Mouse (Mus musculus) limb, embryonic 10.5 days (tissue): ENCODE results near the gene Homer1. TPM values are rescaled to one million over a fixed set of nuclear protein-coding genes. Genes with fewer than 3 reads are reported as not detected.
A peak's percentile ranks its signal among the peaks of the same experiment; 100 is the strongest.

Source experiments
- DNase-seq: peaks from one replicate; pipeline ENCODE4 v3.0.0-alpha.2; 2017; ENCODE audit warnings: low spot score
- H3K27ac ChIP-seq: fragments of 300-500 bp; sonication (generic); 2 replicates; pipeline ENCODE4 v1.5.1; 2016; ENCODE audit warnings: mild to moderate bottlenecking
- H3K27me3 ChIP-seq: fragments of 300-500 bp; sonication (generic); 2 replicates; pipeline ENCODE4 v1.6.1; 2016; ENCODE audit warnings: low read depth, mild to moderate bottlenecking; ENCODE audit not compliant: poor library complexity, severe bottlenecking
- H3K36me3 ChIP-seq: fragments of 300-500 bp; sonication (generic); 2 replicates; pipeline ENCODE4 v1.6.1; 2016; ENCODE audit warnings: mild to moderate bottlenecking, moderate library complexity
- H3K4me1 ChIP-seq: fragments of 300-500 bp; sonication (generic); 2 replicates; pipeline ENCODE4 v1.6.1; 2016
- H3K4me3 ChIP-seq: fragments of 300-500 bp; sonication (generic); 2 replicates; pipeline ENCODE4 v1.5.1; 2016; ENCODE audit warnings: mild to moderate bottlenecking, moderate library complexity
- H3K9me3 ChIP-seq: fragments of 300-500 bp; sonication (generic); replicated peaks from 2 replicates; pipeline ENCODE4 v1.6.1; 2016; ENCODE audit warnings: mild to moderate bottlenecking
- WGBS: fragments of 180-500 bp; shearing (Covaris S2); methylation state at CpG from one replicate; pipeline ENCODE4 v1.1.7; 2016; 5-methylcytosine and 5-hydroxymethylcytosine counted together
- polyA plus RNA-seq: library from polyadenylated mRNA; unstranded; fragments of >200 nt; fragmentation: Nextera tagmentation; extraction: Ambion mirVana; gene quantifications from 2 replicates; pipeline ENCODE4 v1.2.1, GENCODE M21; 2016

Homer1 gene
- polyA plus RNA-seq, 1 experiment from 2014 or later = 9.2 TPM

DNA sequence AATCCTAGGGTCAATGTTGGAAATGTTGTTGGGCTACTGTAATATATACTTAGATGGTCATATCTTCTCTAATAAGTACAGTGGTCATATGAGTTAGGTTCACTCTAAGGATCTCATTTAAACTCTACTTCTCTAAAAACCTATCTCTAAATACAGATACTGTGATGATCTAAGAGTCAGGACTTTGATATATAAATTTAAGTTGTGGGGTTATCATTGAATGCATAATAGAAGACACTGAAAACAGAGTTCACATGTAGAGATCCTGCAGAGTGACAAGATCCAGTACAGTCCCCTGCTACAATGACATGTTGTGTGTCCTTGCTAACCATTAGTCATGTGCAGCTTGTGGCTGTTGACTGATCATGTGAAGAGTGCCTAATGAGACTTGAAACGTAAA lies 85.7 kb downstream of the Homer1 start:
- DNase-seq = no peak
- Histone ChIP-seq H3K4me3 (no peak overlapping the region), H3K4me1 (peaks cover 18% of the 10 kb centered on the region), H3K27me3 (no peaks in the 10 kb centered on the region), H3K36me3 (no peaks in the 10 kb centered on the region), H3K27ac (no peak overlapping the region), H3K9me3 (no peaks in the 10 kb centered on the region)
- WGBS = 59% methylated on average over 1 of the region's 1 CpGs

DNA sequence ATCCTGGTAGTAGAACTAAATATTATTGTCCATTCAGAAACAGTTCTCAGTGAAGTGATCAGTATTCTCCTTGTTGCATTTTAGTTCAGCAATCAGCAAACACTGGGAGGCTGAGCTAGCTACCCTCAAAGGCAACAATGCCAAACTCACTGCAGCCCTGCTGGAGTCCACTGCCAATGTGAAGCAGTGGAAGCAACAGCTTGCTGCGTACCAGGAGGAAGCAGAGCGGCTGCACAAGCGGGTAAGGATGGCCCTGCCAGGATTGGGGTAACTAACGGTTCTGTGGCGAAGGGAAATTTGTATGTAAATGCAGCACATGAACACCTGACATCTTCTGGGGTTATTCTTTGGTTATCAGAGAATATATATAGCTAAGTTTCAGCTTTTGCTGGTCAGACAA lies 88.0 kb downstream of the Homer1 start:
- no peaks in the 10 kb centered on the region for H3K9me3 ChIP-seq
- WGBS = 89% methylated on average over 5 of the region's 5 CpGs

DNA sequence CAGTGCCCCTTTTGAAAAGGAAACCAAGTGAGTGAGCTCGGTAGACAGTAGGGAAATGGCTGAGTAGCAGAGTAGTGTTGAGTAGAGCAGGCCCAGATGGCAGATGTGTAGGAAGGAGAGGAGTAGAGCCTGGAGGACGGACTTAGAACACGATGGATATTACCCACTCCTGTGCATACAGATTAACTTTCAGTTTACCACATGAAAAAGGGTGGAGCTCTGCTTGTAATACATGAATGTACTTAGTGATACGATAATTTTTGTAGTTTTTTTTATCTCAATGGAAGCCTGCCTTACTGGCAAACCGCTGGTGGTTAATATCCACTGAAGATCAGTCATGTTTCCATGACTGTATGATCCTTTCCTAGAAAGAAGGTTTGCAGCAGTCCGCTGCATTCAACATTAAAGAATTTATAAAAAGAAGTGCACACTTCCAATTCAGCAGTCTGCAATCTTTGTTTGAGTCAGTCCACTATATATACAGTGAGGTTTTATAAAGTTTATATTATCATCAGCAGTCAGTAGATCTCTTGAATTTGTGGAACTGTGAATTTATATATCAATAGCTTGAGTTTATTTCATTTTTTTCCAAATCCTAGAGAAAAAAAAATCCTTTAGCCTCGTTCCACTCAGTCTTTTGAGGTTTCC lies 89.3 kb downstream of the Homer1 start:
- H3K4me3 ChIP-seq = no peak overlapping the region
- peak overlapping the region; percentile 68 for H3K27ac ChIP-seq
- no peaks in the 10 kb centered on the region for H3K9me3 ChIP-seq
- no peaks in the 10 kb centered on the region for H3K27me3 ChIP-seq
- peaks cover 18% of the 10 kb centered on the region for H3K4me1 ChIP-seq
- DNase-seq = no peak
- H3K36me3 ChIP-seq = peaks cover 20% of the 10 kb centered on the region
- WGBS = 80% methylated on average over 7 of the region's 7 CpGs

More for the DNA sequence above, 88.0 kb downstream of the Homer1 start:
- H3K27ac ChIP-seq = peak overlapping the region; percentile 50; the same call in 1 of the 2 replicates
- H3K4me3 ChIP-seq = no peak overlapping the region
- DNase-seq = no peak
- H3K27me3 ChIP-seq = no peaks in the 10 kb centered on the region
- peaks cover 11% of the 10 kb centered on the region for H3K36me3 ChIP-seq
- H3K4me1 ChIP-seq = peaks cover 18% of the 10 kb centered on the region

GRCm38 (mm10) chr13:93389242-93389625 lies 89.8 kb downstream of the Homer1 start:
- H3K27me3 ChIP-seq = no peaks in the 10 kb centered on the region
- peaks cover 18% of the 10 kb centered on the region for H3K4me1 ChIP-seq
- H3K9me3 ChIP-seq = no peaks in the 10 kb centered on the region
- H3K4me3 ChIP-seq = no peak overlapping the region
- DNase-seq = peak; percentile 65
- H3K36me3 ChIP-seq = peaks cover 25% of the 10 kb centered on the region
- H3K27ac ChIP-seq = no peak overlapping the region
- WGBS = 28% methylated on average over 2 of the region's 2 CpGs

DNA sequence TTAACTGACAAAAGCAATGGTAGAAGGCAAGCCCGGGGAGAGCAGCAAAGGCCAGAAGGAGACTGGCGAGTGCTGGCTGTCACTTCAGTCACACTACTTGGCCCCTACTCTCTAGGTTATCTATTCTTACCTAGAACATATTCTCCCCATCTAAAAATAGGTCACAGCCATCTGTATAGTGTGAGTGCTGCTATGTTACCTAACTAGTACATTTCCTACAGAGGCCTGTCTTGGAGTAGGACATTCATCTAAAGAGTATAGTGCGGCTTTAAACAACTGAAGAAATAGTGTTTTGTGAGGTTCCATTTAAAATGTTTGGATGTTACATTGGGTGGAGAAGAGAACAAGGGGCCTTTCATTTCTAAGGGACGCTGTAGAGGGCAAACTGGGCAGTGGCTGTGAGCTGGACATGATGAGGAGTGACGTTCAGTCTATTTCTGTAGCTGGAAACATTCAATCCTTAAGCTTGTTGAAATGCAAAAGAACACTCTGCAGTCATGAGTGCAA lies 100.3 kb downstream of the Homer1 start:
- Histone ChIP-seq H3K27me3 (no peaks in the 10 kb centered on the region), H3K4me3 (no peak overlapping the region), H3K9me3 (no peaks in the 10 kb centered on the region), H3K36me3 (peaks cover 56% of the 10 kb centered on the region), H3K27ac (no peak overlapping the region), H3K4me1 (no peaks in the 10 kb centered on the region)
- no peak for DNase-seq
- WGBS = 92% methylated on average over 5 of the region's 5 CpGs

- H3K9me3 ChIP-seq = no peaks in the 10 kb centered on the region
- no peaks in the 10 kb centered on the region for H3K4me1 ChIP-seq
- no peak overlapping the region for H3K4me3 ChIP-seq
- no peak for DNase-seq
- 96% methylated on average over 7 of the region's 7 CpGs for WGBS
- no peak overlapping the region for H3K27ac ChIP-seq
- H3K27me3 ChIP-seq = no peaks in the 10 kb centered on the region
- peaks cover 38% of the 10 kb centered on the region for H3K36me3 ChIP-seq
Observed at GRCm38 (mm10) chr13:93401947-93402346, 102.5 kb downstream of the Homer1 start.

DNA sequence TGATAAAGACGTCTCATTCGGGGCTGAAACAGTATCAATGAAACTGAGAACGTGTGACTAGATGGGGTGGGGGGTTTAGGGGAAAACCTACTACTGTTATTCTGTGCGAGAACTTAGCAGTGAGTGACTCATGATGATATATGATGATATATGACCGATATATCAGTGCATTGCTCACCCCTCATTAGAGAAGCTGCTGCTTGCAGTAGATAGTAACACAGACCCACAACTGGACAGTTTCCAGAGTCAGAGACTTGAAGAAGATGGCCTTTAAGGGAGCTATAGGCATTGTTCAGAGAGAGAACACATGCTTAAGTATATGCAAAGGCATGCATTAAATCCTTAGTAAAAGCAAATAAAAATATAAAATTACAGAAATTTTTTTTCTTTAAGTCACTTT lies 107.4 kb downstream of the Homer1 start:
- Histone ChIP-seq H3K4me1 (no peaks in the 10 kb centered on the region), H3K36me3 (peaks cover 10% of the 10 kb centered on the region), H3K27me3 (no peaks in the 10 kb centered on the region), H3K27ac (no peak overlapping the region), H3K4me3 (no peak overlapping the region), H3K9me3 (no peaks in the 10 kb centered on the region)
- 86% methylated on average over 5 of the region's 5 CpGs for WGBS
- DNase-seq = no peak

GRCm38 (mm10) chr13:93410343-93410742 lies 110.9 kb downstream of the Homer1 start:
- WGBS = 91% methylated on average over 4 of the region's 4 CpGs
- Histone ChIP-seq H3K36me3 (peaks cover 4% of the 10 kb centered on the region), H3K4me1 (no peaks in the 10 kb centered on the region), H3K9me3 (no peaks in the 10 kb centered on the region), H3K27ac (no peak overlapping the region), H3K27me3 (no peaks in the 10 kb centered on the region), H3K4me3 (no peak overlapping the region)
- DNase-seq = no peak

GRCm38 (mm10) chr13:93415055-93415454 lies 115.6 kb downstream of the Homer1 start:
- no peak for DNase-seq
- no peaks in the 10 kb centered on the region for H3K4me1 ChIP-seq
- WGBS = 97% methylated on average over 5 of the region's 5 CpGs
- no peaks in the 10 kb centered on the region for H3K9me3 ChIP-seq
- no peak overlapping the region for H3K27ac ChIP-seq
- no peaks in the 10 kb centered on the region for H3K27me3 ChIP-seq
- H3K36me3 ChIP-seq = no peaks in the 10 kb centered on the region
- no peak overlapping the region for H3K4me3 ChIP-seq

DNA sequence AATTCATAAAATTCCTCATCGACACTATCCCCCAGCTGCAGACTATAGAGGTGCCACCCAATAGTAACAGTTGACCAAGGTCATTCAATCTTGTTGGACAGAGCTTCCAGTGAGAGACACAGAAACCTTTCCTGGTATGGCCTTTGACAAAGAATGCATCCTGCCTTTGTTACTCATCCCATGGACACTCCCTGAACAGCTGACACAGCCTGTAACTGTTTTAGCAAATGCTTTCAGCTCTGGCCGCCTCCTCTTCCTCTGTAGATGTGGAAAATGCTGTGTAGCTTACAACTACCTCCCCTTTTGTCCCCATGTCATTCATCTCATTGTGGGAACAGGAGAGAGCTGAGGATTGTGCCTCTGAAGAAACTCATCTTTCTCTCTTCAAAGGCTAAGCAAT lies 118.9 kb downstream of the Homer1 start:
- H3K4me3 ChIP-seq = no peak overlapping the region
- H3K27ac ChIP-seq = no peak overlapping the region
- H3K36me3 ChIP-seq = no peaks in the 10 kb centered on the region
- no peaks in the 10 kb centered on the region for H3K27me3 ChIP-seq
- H3K4me1 ChIP-seq = no peaks in the 10 kb centered on the region
- H3K9me3 ChIP-seq = no peaks in the 10 kb centered on the region
- no peak for DNase-seq
- WGBS = 92% methylated on average over 2 of the region's 2 CpGs

DNA sequence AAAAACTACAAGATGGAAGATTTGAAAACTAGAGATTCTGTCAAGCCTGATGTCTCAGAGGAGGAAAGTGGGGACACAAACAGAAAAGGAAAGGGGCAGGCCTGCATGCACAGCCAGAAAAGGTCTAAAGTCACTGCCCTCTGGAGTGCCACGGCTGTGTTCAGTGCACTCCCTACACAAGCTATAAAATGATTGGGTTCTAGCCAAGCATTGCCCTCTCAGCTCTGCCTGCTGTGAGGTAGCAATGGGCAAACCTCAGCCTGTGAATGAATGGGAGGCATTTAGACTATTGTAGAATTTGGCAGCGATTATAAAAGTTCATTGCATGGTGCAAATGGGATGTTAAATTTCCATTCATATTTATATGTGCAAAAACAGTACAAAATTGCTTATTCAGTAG lies 120.3 kb downstream of the Homer1 start:
- no peak for DNase-seq
- Histone ChIP-seq H3K36me3 (no peaks in the 10 kb centered on the region), H3K27me3 (no peaks in the 10 kb centered on the region), H3K4me1 (0 out of 2 replicates have a peak, but pooled peaks cover 3% of the 10 kb centered on the region), H3K27ac (no peak overlapping the region), H3K4me3 (no peak overlapping the region), H3K9me3 (no peaks in the 10 kb centered on the region)
- 91% methylated on average over 2 of the region's 2 CpGs for WGBS

DNA sequence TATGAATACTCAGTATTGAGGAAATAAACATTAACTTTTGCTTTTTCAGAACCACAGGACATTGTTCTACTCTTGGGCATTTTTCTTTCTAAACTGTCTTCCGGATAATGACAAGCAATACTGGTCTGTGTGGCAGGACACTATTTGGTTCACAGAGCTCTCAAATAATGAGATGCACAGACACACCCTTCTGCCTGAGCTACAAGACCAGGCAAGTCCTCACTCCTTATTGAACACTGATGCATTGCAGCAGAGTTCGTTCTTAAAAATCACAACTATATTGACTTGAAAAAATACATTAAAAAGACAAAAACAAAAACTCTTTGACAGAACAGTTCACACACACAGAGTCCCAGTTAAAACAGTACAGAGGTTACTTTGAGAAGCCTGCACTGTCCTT lies 123.8 kb downstream of the Homer1 start:
- Histone ChIP-seq H3K9me3 (no peaks in the 10 kb centered on the region), H3K27me3 (no peaks in the 10 kb centered on the region), H3K27ac (no peak overlapping the region), H3K4me3 (no peak overlapping the region), H3K4me1 (0 out of 2 replicates have a peak, but pooled peaks cover 3% of the 10 kb centered on the region), H3K36me3 (no peaks in the 10 kb centered on the region)
- 86% methylated on average over 2 of the region's 2 CpGs for WGBS
- no peak for DNase-seq

DNA sequence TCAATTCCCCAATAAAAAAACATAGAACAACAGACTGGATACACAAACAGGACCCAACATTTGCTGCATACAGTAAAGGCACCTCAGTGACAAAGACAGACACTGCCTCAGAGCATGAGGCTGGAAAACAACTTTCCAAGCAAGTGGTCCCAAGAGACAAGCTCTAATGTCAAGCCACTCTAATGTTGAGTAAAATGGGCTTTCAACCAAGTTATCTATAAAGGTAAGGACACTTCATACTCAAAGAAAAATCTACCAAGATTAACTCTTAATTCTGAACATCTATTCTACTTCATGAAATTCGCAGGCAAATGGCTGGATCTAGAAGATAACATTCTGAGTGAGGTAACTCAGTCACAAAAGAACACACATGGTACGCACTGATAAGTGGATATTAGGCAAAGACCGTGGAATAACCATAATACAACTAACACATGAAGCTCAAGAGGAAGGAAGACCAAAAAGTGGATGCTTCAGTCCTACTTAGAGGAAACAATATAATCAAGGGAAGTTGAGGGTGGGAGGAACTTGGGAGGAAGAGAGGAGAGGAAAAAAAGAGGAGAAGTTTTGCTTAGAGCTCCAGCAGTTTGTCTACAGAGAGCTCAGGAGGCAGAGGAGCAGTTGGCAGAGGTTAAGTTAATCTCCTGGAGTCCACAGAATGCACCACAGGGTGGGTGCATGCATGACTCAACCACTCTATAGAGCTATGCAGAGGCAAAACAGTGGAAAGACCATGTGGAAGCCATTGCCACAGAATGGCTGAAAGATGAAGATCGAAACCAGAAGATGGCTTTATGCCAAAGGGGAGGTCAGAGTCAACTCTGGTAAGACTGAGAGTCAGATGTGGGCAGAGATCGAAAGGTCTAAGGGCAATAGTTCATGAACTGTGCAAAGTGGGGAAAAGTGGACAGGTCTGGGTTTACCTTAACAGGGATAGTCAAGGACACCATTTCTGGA lies 128.8 kb downstream of the Homer1 start:
- H3K27ac ChIP-seq = no peak overlapping the region
- peaks cover 14% of the 10 kb centered on the region for H3K36me3 ChIP-seq
- no peaks in the 10 kb centered on the region for H3K9me3 ChIP-seq
- no peak for DNase-seq
- no peak overlapping the region for H3K4me3 ChIP-seq
- 0 out of 2 replicates have a peak, but pooled peaks cover 3% of the 10 kb centered on the region for H3K4me1 ChIP-seq
- WGBS = 95% methylated on average over 5 of the region's 5 CpGs
- no peaks in the 10 kb centered on the region for H3K27me3 ChIP-seq
